Mouse (Mus musculus) liver, postnatal 0 days (tissue): ENCODE data around the gene Stard13. TPM values are rescaled to one million over a fixed set of nuclear protein-coding genes. Genes with fewer than 3 reads are reported as not detected.

ENCODE experiments used
- ATAC-seq: fragments of 200-750 bp; cut with Nextera tagmentation; 2 replicates; pipeline ENCODE4 v1.8.0; 2017; ENCODE audit warnings: mild to moderate bottlenecking, moderate library complexity
- DNase-seq: peaks from one replicate; pipeline ENCODE4 v3.0.0-alpha.2; 2016
- H3K27ac ChIP-seq: fragments of 300-500 bp; sonication (generic); 2 replicates; pipeline ENCODE4 v1.5.1; 2014; ENCODE audit warnings: antibody characterized with exemption, moderate library complexity, mild to moderate bottlenecking, low read depth
- H3K27me3 ChIP-seq: fragments of 300-500 bp; sonication (generic); 2 replicates; pipeline ENCODE4 v1.6.1; 2014; ENCODE audit warnings: low read length, control low read depth, mixed read lengths; ENCODE audit not compliant: insufficient read depth
- H3K36me3 ChIP-seq: fragments of 300-500 bp; sonication (generic); replicated peaks from 2 replicates; pipeline ENCODE4 v1.6.1; 2014; ENCODE audit warnings: mild to moderate bottlenecking, control low read depth, low read length, moderate library complexity, mixed read lengths; ENCODE audit not compliant: insufficient read depth
- H3K4me1 ChIP-seq: fragments of 300-500 bp; sonication (generic); 2 replicates; pipeline ENCODE4 v1.6.1; 2014; ENCODE audit warnings: antibody characterized with exemption, mild to moderate bottlenecking, control low read depth; ENCODE audit not compliant: insufficient read depth
- H3K4me2 ChIP-seq: fragments of 300-500 bp; sonication (generic); 2 replicates; pipeline ENCODE4 v1.6.1; 2014; ENCODE audit warnings: low read depth, mild to moderate bottlenecking, low read length, moderate library complexity, mixed read lengths
- H3K4me3 ChIP-seq: fragments of 300-500 bp; sonication (generic); 2 replicates; pipeline ENCODE4 v1.5.1; 2014; ENCODE audit warnings: low read depth, low read length
- H3K9ac ChIP-seq: fragments of 300-500 bp; sonication (generic); replicated peaks from 2 replicates; pipeline ENCODE4 v1.6.1; 2014; ENCODE audit warnings: mild to moderate bottlenecking, moderate library complexity
- H3K9me3 ChIP-seq: fragments of 300-500 bp; sonication (generic); 2 replicates; pipeline ENCODE4 v1.6.1; 2016; ENCODE audit warnings: mild to moderate bottlenecking, control low read depth, low read length, mixed read lengths
- CTCF ChIP-seq: sonication (generic); IDR thresholded peaks from 2 replicates; pipeline ENCODE4 v1.5.1; 2016; ENCODE audit warnings: antibody characterized with exemption, low read depth
- EP300 ChIP-seq: IDR thresholded peaks from 2 replicates; pipeline ENCODE4 v1.6.1; 2016; ENCODE audit warnings: antibody characterized with exemption, low read depth, mild to moderate bottlenecking
- WGBS: fragments of 180-500 bp; shearing (Covaris S2); extraction: QIAGEN DNeasy Blood & Tissue Kit; methylation state at CpG from one replicate; pipeline ENCODE4 v1.1.7; 2014; ENCODE audit not compliant: insufficient replicate concordance; 5-methylcytosine and 5-hydroxymethylcytosine counted together
- polyA plus RNA-seq: library from polyadenylated mRNA; unstranded; fragments of >200 nt; fragmentation: Nextera tagmentation; extraction: Ambion mirVana; gene quantifications from 2 replicates; pipeline ENCODE4 v1.2.1, GENCODE M21; 2015

Gene Stard13
- polyA plus RNA-seq, 1 experiment from 2014 or later, result 1.0 TPM

- Histone ChIP-seq H3K27me3 (no peaks in the 10 kb centered on the region), H3K4me2 (no peak overlapping the region), H3K9me3 (no peaks in the 10 kb centered on the region), H3K4me3 (no peak overlapping the region), H3K36me3 (no peaks in the 10 kb centered on the region), H3K27ac (no peak overlapping the region), H3K9ac (no peak overlapping the region), H3K4me1 (no peaks in the 10 kb centered on the region)
- no peak for DNase-seq
- TF ChIP-seq EP300 (no peak), CTCF (no peak)
- 80% methylated on average over 14 of the region's 14 CpGs for WGBS
- ATAC-seq, result no peak
Measured at GRCm38 (mm10) chr5:151266896-151267634, 33.4 kb upstream of the Stard13 start.

- DNase-seq (no peak), ATAC-seq (no peak)
- 74% methylated on average over 2 of the region's 2 CpGs for WGBS
- H3K9ac ChIP-seq, result no peak overlapping the region
- H3K36me3 ChIP-seq, result no peaks in the 10 kb centered on the region
- H3K27me3 ChIP-seq, result no peaks in the 10 kb centered on the region
- H3K4me3 ChIP-seq, result no peak overlapping the region
- no peaks in the 10 kb centered on the region for H3K4me1 ChIP-seq
- no peak for TF ChIP-seq CTCF
- no peak for TF ChIP-seq EP300
- no peaks in the 10 kb centered on the region for H3K9me3 ChIP-seq
- no peak overlapping the region for H3K4me2 ChIP-seq
- H3K27ac ChIP-seq, result no peak overlapping the region
Measured at GRCm38 (mm10) chr5:151261558-151261957, 27.9 kb upstream of the Stard13 start.

- 65% methylated on average over 8 of the region's 8 CpGs for WGBS
- Histone ChIP-seq H3K4me3 (no peak overlapping the region), H3K36me3 (no peaks in the 10 kb centered on the region), H3K4me1 (peaks cover 10% of the 10 kb centered on the region), H3K4me2 (no peak overlapping the region), H3K9me3 (no peaks in the 10 kb centered on the region), H3K9ac (no peak overlapping the region), H3K27ac (no peak overlapping the region), H3K27me3 (no peaks in the 10 kb centered on the region)
- no peak for DNase-seq
- TF ChIP-seq EP300, result no peak
- no peak for TF ChIP-seq CTCF
- no peak for ATAC-seq
Measured at GRCm38 (mm10) chr5:151252213-151252612, 18.6 kb upstream of the Stard13 start.

- H3K27ac ChIP-seq, result no peak overlapping the region
- DNase-seq, result no peak
- WGBS, result 81% methylated on average over 8 of the region's 8 CpGs
- peaks cover 15% of the 10 kb centered on the region for H3K4me1 ChIP-seq
- no peak overlapping the region for H3K4me2 ChIP-seq
- no peak overlapping the region for H3K9ac ChIP-seq
- no peaks in the 10 kb centered on the region for H3K27me3 ChIP-seq
- ATAC-seq, result no peak
- no peaks in the 10 kb centered on the region for H3K9me3 ChIP-seq
- no peak overlapping the region for H3K4me3 ChIP-seq
- H3K36me3 ChIP-seq, result no peaks in the 10 kb centered on the region
- TF ChIP-seq CTCF, result no peak
- TF ChIP-seq EP300, result no peak
Measured at GRCm38 (mm10) chr5:151251656-151252055, 18.0 kb upstream of the Stard13 start.

- Histone ChIP-seq H3K27me3 (no peaks in the 10 kb centered on the region), H3K27ac (peak overlapping the region; percentile 53), H3K9me3 (no peaks in the 10 kb centered on the region), H3K9ac (no peak overlapping the region), H3K36me3 (no peaks in the 10 kb centered on the region), H3K4me2 (peak overlapping the region; percentile 40; the same call in 1 of the 2 replicates), H3K4me1 (peaks cover 17% of the 10 kb centered on the region), H3K4me3 (no peak overlapping the region)
- peak; percentile 93 for ATAC-seq
- 58% methylated on average over 10 of the region's 10 CpGs for WGBS
- DNase-seq, result peak; percentile 23
- TF ChIP-seq CTCF, result no peak
- peak; percentile 91 for TF ChIP-seq EP300
Measured at GRCm38 (mm10) chr5:151248671-151249620, 15.3 kb upstream of the Stard13 start.

GRCm38 (mm10) chr5:151248084-151248483 is 14.4 kb upstream of the Stard13 start:
- Histone ChIP-seq H3K9me3 (no peaks in the 10 kb centered on the region), H3K27me3 (no peaks in the 10 kb centered on the region), H3K4me3 (no peak overlapping the region), H3K4me1 (peaks cover 17% of the 10 kb centered on the region), H3K27ac (peak overlapping the region; percentile 53; the same call in 1 of the 2 replicates), H3K36me3 (no peaks in the 10 kb centered on the region), H3K9ac (no peak overlapping the region), H3K4me2 (peak overlapping the region; percentile 40; the same call in 1 of the 2 replicates)
- TF ChIP-seq EP300, result no peak
- TF ChIP-seq CTCF, result no peak
- no peak for ATAC-seq
- no peak for DNase-seq
- WGBS, result 82% methylated on average over 2 of the region's 2 CpGs
